Mouse (Mus musculus): ENCODE measurements around the gene N4bp3.
"Not testable (repeated sequence)": the region's sequence is repeated elsewhere in the genome, so short reads cannot be mapped to it uniquely, and the experiment has no call there.

Gene N4bp3

DNA sequence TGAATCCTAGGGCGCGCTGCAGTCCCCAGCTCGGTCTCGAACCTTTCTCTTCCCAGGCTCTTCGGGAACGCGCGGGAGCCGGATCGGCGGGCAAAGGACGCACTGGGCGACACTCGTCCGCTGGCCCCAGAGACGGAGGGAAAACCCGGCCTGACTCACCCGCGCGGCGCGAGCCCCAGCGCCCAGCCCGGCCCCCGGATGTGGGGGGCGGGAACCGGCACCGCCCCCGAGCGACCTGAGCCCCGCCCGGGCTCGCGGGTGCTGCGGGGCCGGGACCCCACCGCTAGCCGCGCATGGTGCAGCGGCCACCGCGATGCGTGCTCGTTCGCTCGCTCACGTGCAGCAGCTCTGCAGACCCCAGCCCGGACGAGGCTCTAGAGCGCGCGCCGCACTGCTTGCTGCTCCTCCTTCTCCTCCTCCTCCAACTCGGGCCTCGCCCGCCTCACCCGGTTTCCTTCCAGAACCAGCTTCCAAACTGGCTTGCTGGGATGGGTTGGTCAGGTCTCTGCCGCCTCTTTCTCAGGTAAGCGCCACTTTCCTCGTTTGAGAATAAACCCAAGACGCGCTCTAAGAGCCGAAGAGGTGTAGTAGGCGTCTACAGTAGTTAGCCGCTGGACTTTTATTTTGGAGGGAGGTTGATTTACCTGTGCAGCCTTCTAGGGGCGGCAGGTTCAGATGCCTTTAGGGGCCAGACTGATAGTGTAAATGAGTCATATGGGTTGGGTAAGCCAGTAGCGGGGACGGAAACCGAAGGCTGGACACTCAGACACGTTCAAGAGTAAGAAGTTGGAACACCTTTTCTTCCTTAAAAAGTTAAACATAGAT, at the start of gene N4bp3, which contains the start of gene D930048N14Rik:
Gene N4bp3 (minus strand): TSS at position 152 of the 825 bp plus-strand sequence.
Gene D930048N14Rik (plus strand): TSS at position 264 of the 825 bp plus-strand sequence.
- peak; percentile 66 to 86 for DNase-seq (ENCODE audit: low spot score in 2 of 2)

DNA sequence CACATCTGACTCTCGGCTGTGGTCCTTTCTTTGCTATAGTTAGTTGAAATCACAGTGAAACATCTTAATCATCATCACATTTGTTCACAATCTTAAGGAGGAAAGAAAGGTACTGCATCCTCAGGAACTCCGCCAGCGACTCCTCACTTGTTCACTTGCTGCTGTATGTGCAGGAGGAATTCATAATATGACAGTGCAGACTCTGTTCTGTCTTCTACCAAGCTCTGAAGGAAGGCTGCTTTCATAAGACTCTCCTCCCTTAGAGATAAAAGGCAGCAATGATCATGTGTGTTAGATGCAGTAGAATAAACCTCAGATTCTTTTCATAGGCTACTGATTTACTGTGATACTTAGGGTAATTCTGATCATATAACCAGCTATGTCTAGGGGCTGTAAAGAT, 44.3 kb upstream of the N4bp3 start:
- DNase-seq (ENCODE audit: low spot score in 2 of 2): no peak

DNA sequence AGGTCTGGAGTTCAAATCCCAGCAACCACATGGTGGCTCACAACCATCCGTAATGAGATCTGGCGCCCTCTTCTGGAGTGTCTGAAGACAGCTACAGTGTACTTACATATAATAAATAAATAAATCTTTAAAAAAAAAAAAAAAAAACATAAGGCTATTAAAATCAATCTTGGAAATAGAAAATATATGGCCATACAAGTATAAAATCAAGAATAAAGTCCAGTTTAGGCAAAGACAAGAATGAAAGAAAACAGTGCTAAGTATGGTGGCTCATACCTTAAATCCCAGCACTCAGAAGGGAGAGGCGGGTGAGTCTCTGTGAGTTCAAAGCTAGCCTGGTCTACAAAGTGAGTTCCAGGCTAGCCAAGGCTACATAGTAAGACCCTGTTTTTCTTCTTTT, 40.0 kb upstream of the N4bp3 start:
- DNase-seq (ENCODE audit: low spot score in 2 of 2): not testable (repeated sequence)

DNA sequence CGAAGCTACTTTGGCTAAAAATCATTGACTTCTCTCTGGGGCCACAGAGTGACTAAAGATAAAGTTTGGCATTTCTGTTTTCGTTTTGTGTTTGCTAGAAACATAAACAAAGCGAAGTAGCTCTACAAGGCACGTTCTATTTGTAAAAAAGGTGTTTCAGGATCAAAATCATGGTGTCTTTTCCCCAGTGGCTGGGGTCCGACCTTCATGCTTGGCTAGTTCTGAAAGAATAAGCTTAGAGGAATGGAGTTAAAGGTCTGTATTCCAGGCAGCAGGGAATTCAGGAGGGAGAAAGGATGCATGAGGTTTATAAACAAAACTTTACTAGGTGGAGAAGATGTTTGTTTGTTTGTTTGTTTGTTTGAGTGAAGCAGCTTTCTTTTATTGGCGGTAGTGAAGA, 38.7 kb upstream of the N4bp3 start:
- no peak for DNase-seq (ENCODE audit: low spot score in 2 of 2)

DNA sequence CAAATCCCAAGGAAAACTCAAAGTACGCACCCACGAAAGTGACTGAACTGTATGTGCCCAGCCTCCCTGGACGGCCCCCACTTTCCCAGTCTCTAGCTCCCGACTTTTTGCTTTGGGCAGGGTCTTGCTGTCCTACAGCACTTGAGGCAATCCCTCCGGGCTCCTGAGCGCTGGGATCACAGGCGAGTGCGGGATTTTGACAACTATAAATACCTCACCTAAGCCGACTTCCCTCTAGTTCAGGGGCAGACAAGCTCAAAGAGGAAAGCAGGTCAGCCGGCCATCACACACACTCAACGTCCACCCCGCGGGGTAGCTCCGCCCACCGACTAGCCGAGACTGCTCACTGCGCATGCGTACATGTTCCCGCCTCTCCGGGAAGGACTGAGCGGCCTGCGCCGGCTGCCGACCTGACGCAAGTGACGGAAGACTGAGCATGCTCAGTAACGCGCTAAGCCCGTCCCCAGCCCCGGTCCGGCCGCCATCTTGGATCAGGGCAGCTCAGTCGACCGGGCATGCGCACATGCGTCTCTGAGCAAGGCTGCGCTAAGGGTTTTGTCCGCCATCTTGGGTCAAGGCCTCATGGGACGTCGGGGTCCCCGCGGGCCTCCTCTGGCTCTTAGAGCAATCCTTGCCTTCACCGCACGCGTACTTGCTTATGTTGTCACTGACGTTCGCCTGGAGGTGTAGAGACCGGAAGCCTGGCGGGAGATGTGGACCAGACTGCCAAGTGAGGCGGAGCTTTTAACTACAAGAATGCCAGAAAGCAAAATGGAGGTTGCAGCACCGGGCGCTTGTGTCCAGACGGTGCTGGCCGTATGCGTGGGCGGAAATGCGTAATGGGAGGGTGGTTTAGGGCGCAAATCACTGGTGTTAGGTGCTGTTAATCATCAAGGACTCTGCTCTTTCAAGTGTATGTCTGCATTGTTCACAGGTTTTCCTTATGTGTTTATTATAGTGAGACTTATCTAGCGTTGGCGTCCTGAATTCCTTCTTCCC, 38.0 kb upstream of the N4bp3 start, which contains the start of gene 0610009B22Rik:
Gene 0610009B22Rik (minus strand): TSS at position 545 of the 999 bp plus-strand sequence.
- peak; percentile 100 for DNase-seq (ENCODE audit: low spot score in 2 of 2)

DNA sequence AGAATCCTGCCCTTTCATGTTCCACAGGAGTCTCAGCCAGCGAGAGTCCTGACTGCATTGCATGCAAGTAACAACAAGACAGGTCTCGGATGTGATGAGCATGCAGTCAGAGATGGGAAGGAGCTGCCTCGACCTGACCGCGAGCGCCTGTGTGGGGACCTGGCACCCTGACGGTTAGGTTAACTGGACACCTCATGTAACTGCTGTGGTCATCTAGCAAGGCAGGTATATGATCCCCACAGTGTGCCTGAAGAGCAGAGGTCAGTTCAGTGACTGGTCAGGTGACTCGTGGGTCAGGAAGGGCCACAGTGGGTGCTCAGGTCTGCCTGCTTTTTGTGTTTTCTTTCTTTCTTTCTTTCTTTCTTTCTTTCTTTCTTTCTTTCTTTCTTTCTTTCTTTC, 31.3 kb upstream of the N4bp3 start:
- no peak for DNase-seq (ENCODE audit: low spot score in 2 of 2)

DNA sequence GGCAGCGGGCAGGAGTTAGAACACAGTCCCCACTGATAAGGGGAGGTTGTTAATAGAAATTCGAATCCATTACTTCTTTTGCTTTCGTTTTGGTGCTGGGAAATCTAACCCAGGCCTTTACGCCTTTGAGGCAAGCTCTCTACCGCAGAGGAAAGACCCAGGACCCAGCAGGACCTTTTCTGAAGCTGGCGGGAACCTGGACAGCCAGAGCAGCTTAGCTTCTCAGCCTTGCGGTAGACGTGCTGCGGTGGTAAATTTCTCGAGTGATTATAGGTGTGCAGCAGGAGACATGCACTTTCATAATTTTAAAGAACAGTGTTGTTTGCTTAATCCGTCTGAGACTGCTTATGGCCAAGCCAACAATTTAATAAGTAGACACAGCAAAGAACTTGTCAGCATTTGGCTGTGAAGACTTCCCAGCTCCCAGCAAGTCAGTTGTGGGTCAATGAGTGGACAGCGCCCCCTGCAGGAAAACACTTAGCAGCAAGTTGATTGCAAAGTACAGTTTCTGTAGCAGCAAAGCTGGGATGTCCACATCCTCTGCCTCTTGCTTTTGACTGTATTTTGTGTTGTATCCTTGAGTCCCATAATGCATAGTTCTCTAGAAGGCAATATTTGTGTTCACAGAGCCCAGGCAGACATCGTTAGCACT, 30.8 kb upstream of the N4bp3 start:
- peak; percentile 85 to 96 for DNase-seq (ENCODE audit: low spot score in 2 of 2)

DNA sequence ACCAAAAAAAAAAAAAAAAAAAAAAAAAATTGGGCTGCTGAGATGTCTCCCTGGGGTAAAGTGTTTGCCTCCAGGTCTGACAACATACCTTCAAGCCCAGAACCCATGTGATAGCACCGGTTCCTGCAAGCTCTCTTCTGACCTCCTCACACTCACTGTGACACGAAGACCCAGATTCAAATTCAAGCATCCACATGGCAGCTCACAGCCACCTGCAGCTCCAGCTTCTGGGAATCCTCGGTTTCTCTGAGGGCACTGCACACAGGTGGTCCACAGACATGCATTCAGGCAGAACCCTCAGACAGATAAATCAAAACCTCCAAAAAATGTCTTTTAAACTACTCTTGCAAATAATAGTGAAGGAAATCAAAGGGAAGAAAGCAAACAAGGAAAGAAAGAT, 28.8 kb upstream of the N4bp3 start:
- DNase-seq (ENCODE audit: low spot score in 2 of 2): no peak

DNA sequence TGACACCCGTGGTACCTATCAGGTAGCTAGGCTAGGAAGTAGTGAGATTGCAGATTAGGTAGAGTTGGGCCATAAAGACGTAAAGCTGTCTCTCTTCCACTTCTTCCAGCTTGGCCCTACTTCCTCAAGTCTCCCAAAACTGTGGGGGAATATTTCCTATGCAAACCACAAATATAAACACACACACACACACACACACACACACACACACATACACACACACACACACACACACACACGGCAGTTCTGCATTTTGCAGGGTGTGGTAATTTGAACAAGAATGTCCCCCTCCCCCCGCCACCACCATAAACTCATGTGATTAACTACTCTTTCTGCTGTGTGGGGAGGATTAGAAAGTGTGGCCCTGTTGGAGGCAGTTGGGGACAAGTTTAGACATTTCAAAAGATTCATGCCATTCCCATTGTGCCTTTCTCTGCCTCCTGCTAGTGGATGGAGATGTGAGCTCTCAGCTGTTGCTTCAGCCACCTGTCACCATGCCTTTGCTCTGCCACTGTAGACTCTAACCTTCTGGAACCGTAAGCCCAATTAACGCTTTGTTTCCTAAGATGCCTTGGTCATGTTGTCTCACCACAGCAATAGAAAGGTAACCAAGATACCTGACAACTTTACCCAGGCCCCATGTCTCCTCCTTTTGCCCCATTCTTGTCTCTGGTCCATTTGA, 27.2 kb upstream of the N4bp3 start:
- DNase-seq (ENCODE audit: low spot score in 2 of 2): no peak

DNA sequence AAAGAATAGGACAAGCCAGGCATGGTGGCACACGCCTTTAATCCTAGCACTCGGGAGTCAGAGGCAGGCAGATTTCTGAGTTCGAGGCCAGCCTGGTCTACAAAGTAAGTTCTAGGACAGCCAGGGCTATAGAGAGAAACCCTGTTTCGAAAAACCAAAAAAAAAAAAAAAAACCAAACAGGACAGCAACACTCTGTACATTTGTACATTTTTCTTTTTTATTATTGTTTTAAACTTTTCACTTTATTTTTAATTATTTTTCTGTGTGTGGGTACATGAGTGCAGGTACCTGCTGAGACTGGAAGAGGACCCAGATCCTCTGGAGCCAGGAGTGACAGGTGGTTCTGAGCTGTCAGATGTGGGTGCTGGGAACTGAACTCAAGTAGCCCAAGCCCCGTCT, 24.7 kb upstream of the N4bp3 start:
- no peak for DNase-seq (ENCODE audit: low spot score in 2 of 2)

DNA sequence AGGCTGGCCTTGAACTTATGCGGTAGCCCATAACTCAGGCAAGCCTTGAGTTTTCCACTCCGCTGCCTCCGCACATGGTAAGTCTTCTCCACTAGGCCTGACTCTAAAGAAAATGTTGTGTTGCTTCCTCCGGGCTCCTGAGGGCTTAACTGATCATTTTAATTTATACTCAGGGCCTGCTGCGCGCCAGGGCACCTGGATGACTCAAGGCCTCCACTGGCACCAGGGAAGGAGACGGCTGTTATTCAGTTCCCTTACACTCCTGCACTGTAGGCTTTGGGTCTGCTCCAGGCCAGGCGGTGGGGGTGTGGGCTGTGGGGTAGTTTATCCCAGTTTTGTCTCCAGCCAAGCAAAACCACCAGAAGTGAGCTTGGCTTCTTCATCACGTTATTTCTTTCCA, 22.6 kb upstream of the N4bp3 start:
- no peak for DNase-seq (ENCODE audit: low spot score in 2 of 2)

DNA sequence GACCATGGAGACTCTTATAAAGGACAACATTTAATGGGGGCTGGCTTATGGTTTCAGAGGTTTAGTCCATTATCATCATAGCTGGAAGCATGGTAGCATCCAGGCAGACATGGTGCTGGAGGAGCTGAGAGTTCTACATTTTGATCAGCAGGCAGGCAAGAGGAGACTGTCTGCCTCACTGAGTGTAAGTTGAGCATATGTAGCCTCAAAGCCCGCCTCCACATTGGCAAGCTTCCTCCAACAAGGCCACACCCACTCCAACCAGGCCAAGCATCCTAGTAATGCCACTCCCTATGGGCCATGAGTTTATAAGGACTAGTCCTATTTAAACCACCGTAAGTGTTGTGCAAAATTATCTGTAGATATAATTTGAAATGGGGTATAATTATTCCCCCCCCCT, 20.7 kb upstream of the N4bp3 start:
- DNase-seq (ENCODE audit: low spot score in 2 of 2): no peak

DNA sequence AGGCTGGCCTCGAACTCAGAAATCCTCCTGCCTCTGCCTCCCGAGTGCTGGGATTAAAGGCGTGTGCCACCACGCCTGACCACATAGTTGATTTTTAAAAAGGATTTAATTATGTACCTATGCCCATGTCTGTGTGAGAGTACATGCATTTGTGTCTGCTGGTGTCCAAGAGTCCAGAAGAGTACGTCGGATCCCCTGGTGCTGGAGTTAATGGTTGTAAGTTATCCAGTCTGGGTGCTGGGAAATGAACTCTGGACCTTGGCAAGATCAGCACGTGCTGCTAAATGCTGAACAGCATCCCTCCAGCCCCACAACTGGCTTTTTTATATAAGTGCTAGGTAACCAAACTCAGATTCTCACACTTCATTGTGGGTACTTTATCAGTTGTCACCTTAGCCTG, 20.2 kb upstream of the N4bp3 start:
- DNase-seq (ENCODE audit: low spot score in 2 of 2): no peak

DNA sequence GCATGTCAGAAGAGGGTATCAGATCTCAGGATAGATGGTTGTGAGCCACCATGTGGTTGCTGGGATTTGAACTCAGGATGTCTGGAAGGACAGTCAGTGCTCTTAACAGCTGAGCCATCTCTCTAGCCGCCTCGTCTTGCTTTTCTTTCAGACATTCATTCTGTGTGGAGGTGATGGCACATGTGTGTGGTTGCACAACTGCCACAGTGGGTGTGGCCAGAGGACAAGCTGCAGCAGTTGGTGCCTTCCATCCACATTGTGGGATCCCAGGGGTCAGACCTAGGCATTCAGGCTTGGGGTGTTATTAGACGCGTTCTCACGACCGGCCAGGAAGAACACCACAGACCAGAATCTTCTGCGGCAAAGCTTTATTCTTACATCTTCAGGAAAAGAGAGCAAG, 14.1 kb upstream of the N4bp3 start:
- DNase-seq (ENCODE audit: low spot score in 2 of 2): not testable (repeated sequence)

DNA sequence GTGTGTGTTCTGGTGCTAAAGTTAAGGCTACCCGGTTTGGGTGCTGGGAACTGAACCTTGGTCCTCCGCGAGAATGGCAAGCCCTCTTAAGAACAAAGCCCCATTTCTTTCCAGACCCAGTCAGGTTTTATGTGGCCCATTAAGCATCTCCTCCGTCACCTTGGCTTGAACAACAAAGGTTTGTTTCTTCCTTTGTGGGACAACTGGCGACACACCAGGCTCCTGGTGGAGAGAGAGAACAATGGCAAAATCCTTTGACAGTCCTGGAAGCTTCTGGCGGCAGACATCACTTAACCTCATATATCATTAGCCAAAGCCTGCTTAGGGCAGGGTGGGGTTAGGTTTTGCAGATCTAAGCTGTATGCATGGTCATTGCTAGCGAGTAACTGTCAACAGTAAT, 12.0 kb upstream of the N4bp3 start:
- DNase-seq (ENCODE audit: low spot score in 2 of 2): no peak

DNA sequence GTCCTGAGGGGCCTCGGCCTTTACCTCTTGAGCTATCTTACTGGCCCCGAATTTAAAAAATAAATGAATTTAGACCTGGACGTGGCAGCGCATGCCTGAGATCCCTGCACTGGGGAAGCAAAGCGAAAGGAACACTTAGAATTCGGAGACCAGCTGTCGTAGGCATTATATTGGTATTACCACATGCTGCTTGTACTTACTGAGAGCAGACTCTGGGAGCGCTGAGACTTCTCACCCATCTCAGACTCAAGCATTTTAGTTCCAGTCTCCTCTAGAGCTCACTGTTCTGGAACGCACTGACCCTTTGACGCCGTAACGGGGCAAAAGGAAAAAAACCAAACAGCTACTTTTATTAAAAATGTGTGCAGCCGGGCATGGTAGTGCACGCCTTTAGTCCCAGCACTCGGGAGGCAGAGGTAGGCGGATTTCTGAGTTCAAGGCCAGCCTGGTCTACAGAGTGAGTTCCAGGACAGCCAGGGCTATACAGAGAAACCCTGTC, 11.3 kb upstream of the N4bp3 start:
- no peak for DNase-seq (ENCODE audit: low spot score in 2 of 2)

DNA sequence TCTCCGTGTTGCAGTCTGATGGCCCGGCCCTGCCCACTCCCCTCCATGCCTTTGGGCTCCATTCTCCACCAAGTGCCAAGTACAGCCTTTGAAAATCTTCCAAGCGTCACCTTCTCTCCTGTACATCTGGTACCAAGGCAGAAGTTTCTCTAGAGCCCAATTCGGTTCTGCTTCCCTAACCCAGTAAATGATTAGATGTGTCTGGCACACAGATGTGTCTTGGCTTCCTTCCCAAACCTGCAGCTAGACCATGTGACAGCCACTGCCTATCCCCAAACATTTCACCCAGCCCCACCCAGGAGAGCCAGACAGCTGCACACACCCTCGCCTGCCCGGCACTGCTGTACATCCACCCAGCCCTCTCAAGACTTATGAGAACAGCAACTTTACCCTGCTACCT, 8.1 kb upstream of the N4bp3 start:
- DNase-seq (ENCODE audit: low spot score in 2 of 2): peak in 1 of 2 experiments; percentile 58

DNA sequence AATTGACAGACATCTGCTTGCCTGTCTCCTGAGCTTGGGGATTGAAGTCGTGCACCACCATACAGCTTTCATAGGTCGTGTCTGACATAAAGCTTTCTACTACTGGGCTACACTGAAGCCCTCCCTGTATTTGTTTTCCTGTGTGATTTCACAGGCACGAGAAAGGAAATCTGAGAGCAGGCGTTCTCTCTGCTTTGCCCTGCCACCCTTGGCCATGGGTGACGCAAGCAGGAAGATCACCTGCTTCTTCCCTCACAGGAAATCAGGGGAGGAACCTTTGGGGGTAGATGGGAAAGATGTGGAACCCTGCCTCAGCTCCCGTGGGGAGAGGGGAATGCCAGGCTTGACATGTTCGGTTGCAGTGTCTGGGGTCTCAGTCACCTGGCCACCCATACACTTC, 7.6 kb upstream of the N4bp3 start:
- DNase-seq (ENCODE audit: low spot score in 2 of 2): no peak

DNA sequence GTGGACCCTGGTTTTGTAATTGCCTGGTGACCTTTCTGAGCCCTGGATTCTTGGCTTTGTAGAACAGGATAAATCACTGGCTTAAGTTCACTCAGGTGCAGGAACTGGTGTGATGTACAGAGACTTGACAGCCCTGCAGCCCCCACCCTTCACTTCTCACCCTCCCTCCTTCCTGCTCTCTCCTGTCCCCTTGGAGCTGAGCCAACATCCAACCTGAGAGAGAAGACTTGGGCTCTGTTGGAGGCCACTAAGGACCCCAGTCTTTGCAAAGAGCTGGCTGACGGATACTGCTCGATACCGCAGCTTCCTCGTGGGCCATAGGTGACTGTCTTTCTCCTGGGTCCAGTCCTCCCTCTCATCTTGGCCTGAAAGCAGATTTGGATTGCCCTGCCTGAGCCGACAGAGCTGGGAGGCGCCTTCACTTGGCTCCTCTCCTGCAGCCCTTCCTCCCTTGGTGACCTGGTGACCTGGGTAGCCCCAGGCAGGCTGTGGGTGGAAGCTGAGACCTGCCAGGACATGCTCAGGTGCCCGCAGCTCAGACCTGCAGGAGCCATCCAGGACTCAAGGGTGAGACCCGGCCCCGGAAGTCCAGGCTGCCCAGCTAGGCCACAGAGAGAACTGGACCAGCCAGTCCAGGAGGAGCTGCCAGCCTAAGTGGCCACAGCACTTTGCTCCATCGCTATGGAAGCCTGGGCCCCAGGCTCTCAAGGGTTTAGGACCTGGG, 6.3 kb upstream of the N4bp3 start:
- DNase-seq (ENCODE audit: low spot score in 2 of 2): no peak

DNA sequence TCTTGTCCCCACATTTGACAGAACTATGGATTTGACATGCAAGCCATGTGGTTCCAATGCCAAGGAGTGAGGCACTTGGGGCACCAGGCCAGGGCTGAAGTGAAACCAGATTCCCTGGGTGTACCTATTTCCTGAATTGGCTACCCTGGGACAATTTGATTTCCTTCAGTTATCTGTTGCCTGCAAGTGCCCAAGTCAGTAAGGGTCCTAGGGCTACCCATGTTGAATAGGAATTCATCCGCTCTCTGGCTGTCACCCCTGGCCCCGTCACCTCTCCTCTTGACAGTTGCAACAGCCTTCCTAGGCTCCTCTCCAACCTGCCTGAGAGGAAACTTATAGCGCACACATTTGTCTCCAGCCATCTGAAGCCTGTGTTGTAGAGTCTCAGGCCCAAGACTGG, 4.2 kb upstream of the N4bp3 start:
- DNase-seq (ENCODE audit: low spot score in 2 of 2): no peak

DNA sequence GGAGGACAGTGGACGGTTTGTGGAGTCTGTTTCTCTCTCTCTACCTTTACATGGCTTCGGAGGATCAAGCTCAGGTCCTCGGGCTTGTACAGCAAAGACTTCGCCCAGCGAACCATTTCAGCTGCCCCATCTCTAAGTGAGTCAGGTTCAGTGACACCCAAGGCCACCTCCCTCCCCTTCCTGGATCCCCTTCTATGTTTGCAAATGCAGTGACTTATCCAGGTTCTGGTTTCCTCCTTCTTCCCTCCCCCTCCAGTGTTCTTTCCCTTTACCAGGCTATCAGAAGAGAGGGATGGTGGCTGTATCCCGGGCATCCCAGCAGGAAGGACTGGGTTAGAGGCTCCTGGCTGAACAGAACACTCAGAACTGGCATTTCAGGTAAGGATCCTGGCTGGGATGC, 3.1 kb upstream of the N4bp3 start:
- no peak for DNase-seq (ENCODE audit: low spot score in 2 of 2)
